Mouse (Mus musculus) myocyte (in vitro differentiated cells): Measurements from ENCODE around the gene Rpa1.

Experiments used
- E2F4 ChIP-seq: IDR thresholded peaks from one replicate; pipeline ENCODE4 v1.6.1; 2011; ENCODE audit warnings: mild to moderate bottlenecking, control low read depth, moderate library complexity; ENCODE audit not compliant: insufficient read depth
- MAX ChIP-seq: IDR thresholded peaks from one replicate; pipeline ENCODE4 v1.6.1; 2011; ENCODE audit warnings: low read depth, mild to moderate bottlenecking, control low read depth
- POLR2A ChIP-seq: IDR thresholded peaks from one replicate; pipeline ENCODE4 v1.6.1; 2011; ENCODE audit warnings: low read depth, mild to moderate bottlenecking, control low read depth, moderate library complexity; ENCODE audit not compliant: insufficient read length
- POLR2AphosphoS2 ChIP-seq: IDR thresholded peaks from one replicate; pipeline ENCODE4 v1.6.1; 2011; ENCODE audit warnings: low read depth, control low read depth; ENCODE audit not compliant: insufficient read length
- REST ChIP-seq: IDR thresholded peaks from one replicate; pipeline ENCODE4 v1.6.1; 2011; ENCODE audit warnings: mild to moderate bottlenecking, control low read depth, moderate library complexity; ENCODE audit not compliant: insufficient read depth, insufficient read length
- TCF12 ChIP-seq: IDR thresholded peaks from one replicate; pipeline ENCODE4 v1.6.1; 2011; ENCODE audit warnings: mild to moderate bottlenecking, control low read depth; ENCODE audit not compliant: poor library complexity, insufficient read depth, severe bottlenecking
- TCF3 ChIP-seq: IDR thresholded peaks from one replicate; pipeline ENCODE4 v1.6.1; 2011; ENCODE audit warnings: low read depth, control low read depth; ENCODE audit not compliant: insufficient read length

GRCm38 (mm10) chr11:75347188-75347585, 937 bp downstream of the Rpa1 start:
- no peak for TF ChIP-seq MAX
- no peak for TF ChIP-seq TCF3
- no peak for TF ChIP-seq E2F4
- TF ChIP-seq POLR2A: no peak
- TF ChIP-seq TCF12: no peak
- TF ChIP-seq REST: no peak
- no peak for TF ChIP-seq POLR2AphosphoS2
